Mouse (Mus musculus): ENCODE results near the gene Gm10518. TPM values are rescaled to one million over a fixed set of nuclear protein-coding genes. Genes with fewer than 3 reads are reported as not detected.

The Gm10518 gene
- not detected for total RNA-seq (2023)

GRCm38 (mm10) chr1:179802610-179803512 is at the start of gene Gm10518:
Gene Gm10518, plus strand, starts transcription at chr1:179803376.

GRCm38 (mm10) chr1:179803513-179804139 is 450 bp downstream of the Gm10518 start, which contains the start of gene Ahctf1:
Gene Ahctf1, minus strand, starts transcription at chr1:179803680.

Other genes starting within 250 kb of the Gm10518 start
- gene Sccpdh, start 135.2 kb upstream of the Gm10518 start, total RNA-seq (2023): 1 to 10 TPM; 1.6 to 2.3 TPM
- gene Kif28, start 58.1 kb upstream of the Gm10518 start, total RNA-seq (2023): under 1 TPM; 0.20 to 0.30 TPM
- 10 to 100 TPM; 84.5 to 97.6 TPM for gene Ahctf1, start 304 bp downstream of the Gm10518 start, total RNA-seq (2023)
- gene Cdc42bpa, start 157.1 kb downstream of the Gm10518 start, total RNA-seq (2023): 1 to 10 TPM; 3.6 to 4.4 TPM